Mouse (Mus musculus): ENCODE measurements around the gene Pptc7.

Gene Pptc7

DNA sequence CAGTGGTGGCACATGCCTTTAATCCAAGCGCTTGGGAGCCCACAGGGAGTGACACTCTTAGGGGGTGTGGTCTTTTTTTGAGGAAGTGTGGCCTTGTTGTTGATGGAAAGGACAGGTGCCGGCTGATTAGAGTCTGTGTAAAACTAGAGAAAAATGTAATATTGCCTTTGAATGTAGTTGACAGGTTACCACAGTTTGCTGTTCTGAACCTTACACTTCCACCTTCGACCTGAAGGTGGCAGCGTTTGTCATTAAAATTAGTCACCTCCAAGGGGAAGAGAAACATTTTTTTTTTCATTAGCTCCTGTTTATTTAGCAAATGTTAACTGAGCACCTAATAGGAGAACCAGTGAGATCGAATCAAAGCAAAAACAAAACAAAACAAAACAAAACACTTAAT is 16.3 kb upstream of the Pptc7 start:
- peak; percentile 77 for DNase-seq

- DNase-seq: no peak
Measured at GRCm38 (mm10) chr5:122268858-122269604, 15.1 kb upstream of the Pptc7 start.

- DNase-seq: no peak
Measured at GRCm38 (mm10) chr5:122272821-122273220, 11.3 kb upstream of the Pptc7 start.

GRCm38 (mm10) chr5:122274785-122275184 is 9.4 kb upstream of the Pptc7 start:
- DNase-seq: no peak

GRCm38 (mm10) chr5:122278946-122279345 is 5.2 kb upstream of the Pptc7 start:
- no peak for DNase-seq

- no peak for DNase-seq
Measured at GRCm38 (mm10) chr5:122279799-122280421, 4.3 kb upstream of the Pptc7 start.

DNA sequence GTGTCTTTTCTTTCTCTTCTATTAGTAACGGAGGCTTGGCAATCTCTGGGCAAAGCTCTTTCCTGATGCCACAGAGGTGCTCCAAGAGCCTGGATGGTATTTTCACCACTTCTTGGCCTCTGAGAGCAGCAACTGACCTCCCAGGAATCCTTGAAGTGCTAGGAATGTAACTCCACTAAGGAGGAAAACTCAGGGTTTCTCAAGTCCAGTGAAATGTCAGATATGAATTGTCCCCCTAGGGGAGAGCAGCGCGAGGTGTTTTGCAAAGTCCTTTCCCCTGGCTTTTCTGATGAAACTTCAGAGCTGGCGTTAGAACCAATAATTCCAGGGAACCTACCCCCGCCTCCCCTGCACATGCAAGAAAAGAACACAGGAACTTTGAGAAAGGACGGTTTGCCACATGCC is 3.7 kb upstream of the Pptc7 start:
- no peak for DNase-seq

DNA sequence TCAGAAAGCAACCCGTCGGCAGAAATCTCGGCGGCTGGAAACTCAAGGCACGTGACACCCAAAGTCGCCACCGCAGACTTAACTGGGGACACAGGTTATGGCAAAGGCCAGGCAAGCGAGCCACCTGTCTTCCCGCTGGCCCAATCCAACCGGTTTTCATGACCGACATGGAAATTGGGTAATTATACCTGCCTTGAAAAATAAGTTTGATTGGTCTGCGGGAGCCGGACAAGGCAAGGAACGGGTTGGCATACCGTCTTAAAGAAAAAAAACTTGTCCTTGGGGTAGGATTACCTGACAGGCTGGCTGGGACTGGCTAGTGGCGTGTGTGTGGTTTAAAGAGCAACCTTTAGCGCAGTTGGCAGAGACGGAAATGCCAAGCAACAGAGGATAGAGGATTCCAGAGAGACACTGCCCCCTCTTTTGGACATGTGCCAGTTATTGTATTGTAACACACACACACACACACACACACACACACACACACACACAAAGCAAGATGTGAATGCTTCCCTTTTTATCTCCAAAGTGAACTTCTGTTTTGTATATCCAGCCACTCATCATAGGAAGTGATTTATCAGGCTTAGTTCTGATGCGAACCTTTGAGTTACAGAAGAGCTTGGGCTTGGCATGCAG is 3.2 kb upstream of the Pptc7 start:
- no peak for DNase-seq

GRCm38 (mm10) chr5:122283828-122284182 is 360 bp upstream of the Pptc7 start:
- DNase-seq: no peak

GRCm38 (mm10) chr5:122285029-122285766 is 1.0 kb downstream of the Pptc7 start:
- DNase-seq: no peak

- no peak for DNase-seq
Measured at GRCm38 (mm10) chr5:122285767-122286150, 1.6 kb downstream of the Pptc7 start.

GRCm38 (mm10) chr5:122286191-122286590 is 2.0 kb downstream of the Pptc7 start:
- no peak for DNase-seq

DNA sequence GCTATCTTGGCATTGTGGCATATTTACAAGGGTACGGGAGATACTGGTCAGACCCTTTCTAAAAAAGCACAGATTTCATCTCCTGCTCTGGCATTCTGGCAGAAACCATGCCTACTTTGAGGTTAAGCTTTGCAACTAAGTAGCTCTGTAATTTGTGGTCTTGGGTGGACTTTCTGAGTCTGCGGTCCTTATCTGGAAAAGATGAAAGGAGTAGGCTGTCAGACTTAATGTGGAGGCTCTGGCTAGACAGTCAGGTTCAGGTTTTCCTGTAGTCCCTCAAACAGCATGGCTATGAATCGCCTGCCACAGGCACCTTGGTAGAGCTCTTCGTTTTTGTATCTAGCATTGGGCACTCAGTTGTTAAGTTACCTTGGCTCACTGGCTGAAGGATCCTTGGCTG is 2.9 kb downstream of the Pptc7 start:
- no peak for DNase-seq

- DNase-seq: no peak
Measured at GRCm38 (mm10) chr5:122288147-122288811, 4.1 kb downstream of the Pptc7 start.

- DNase-seq: no peak
Measured at GRCm38 (mm10) chr5:122291149-122291548, 7.0 kb downstream of the Pptc7 start.

GRCm38 (mm10) chr5:122291553-122292339 is 7.6 kb downstream of the Pptc7 start:
- no peak for DNase-seq

- no peak for DNase-seq
Measured at GRCm38 (mm10) chr5:122293131-122293530, 9.0 kb downstream of the Pptc7 start.

DNA sequence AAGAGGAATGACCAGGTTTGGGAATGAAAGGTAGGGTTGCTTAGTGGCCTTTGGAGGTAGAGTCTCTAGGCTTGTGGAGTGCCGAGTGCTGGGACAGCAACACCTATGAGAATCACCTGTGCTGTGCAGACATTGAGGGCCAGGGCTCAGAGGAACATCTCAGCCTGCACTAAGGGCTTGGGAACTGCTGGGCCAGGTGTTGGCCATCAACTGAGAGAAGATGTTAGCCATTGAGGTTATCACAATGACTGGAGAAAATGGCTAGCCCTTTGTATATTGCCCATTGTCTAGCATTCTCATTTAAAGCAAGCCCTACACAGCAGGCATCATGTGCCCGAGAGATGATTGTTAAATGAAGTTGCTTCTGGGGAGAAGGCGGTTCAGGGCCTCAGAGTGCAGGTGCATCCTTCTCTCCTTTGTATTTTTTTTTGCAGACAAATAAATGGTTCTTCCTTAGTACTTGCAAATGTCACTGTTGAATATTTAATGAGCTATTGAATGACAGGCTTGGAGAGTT is 10.1 kb downstream of the Pptc7 start:
- no peak for DNase-seq

DNA sequence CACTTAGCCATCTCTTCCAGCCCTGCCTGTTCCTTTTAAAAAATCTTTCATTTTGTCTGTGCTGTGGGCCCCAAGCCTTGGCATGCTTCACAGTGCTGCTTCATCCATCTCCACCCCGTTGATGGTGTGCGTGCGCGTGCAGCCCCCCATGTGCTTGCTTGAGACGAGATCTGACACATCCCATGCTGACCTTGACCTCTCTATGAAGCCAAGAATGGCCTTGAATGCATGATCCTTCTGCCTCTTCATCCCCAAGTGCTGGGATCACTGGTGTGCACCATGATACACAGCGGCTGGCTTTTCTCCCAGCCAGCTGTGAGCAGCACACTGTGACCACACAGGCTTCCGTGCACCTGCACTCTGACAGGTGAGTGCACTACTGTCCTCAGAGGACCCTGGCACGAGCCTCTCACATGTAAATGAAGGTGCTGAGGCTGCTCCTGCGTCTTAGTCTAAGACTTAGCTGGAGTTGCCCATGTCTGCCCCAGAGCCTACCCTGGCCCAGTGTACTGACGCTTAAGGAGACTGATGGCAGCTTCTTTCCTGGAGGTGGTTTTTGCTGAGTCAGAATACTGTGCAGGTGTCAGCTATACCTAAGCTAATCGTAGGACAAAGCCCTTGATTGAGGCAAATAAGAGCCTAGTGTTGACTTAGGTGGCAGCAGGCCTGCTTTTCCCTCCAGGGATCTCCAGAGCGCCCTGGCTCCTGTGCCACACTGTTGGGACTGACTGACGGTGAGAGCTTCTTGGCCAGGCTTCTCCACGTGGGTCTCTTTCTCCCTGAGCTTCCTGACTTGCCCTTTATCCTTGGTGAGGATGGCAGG is 11.2 kb downstream of the Pptc7 start:
- no peak for DNase-seq

DNA sequence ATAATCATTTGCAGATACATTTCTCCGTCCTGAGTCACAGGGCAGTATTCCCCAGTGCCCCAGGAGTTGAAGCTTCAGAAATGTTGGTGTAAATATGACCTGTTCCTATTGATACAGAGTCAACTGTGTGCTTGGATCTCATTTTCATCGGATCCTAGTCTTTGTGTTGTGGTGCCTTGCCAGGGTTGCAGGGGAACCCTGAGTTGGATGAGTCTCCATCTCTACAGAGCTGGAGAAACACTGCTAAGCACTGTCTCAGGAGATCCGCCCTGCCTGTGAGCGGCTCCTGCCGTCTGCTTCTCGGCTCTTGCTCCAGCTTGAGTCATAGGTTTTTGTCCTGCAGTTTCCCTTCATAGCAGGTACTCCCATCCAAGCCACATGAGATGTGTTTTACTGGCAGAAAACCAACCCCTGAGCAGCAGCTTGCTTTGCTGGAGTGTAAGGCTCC is 15.9 kb downstream of the Pptc7 start:
- no peak for DNase-seq
